Mouse (Mus musculus) bone marrow, adult 2 months (tissue): ENCODE measurements around the gene Best1. TPM values are rescaled to one million over a fixed set of nuclear protein-coding genes. Genes with fewer than 3 reads are reported as not detected.

Experiments used
- H3K27ac ChIP-seq: fragments of 200-500 bp; 2 replicates; pipeline ENCODE4 v1.5.1; 2012; ENCODE audit warnings: low read depth, mild to moderate bottlenecking, control low read depth, inconsistent platforms, low read length; ENCODE audit not compliant: control insufficient read depth, poor library complexity, insufficient read depth
- H3K4me1 ChIP-seq: fragments of 200-500 bp; 2 replicates; pipeline ENCODE4 v1.6.1; 2011; ENCODE audit warnings: low read length; ENCODE audit not compliant: control insufficient read depth, insufficient read depth
- H3K4me3 ChIP-seq: fragments of 200-500 bp; replicated peaks from 2 replicates; pipeline ENCODE3; 2011; ENCODE audit warnings: mild to moderate bottlenecking, low read depth, low read length, control low read depth; ENCODE audit not compliant: control insufficient read depth
- CTCF ChIP-seq: fragments of 200-500 bp; IDR thresholded peaks from 2 replicates; pipeline ENCODE4 v1.5.1; 2011; ENCODE audit warnings: low read length, control low read depth; ENCODE audit not compliant: control insufficient read depth, insufficient read depth
- POLR2A ChIP-seq: fragments of 200-500 bp; IDR thresholded peaks from 2 replicates; pipeline ENCODE4 v1.6.1; 2011; ENCODE audit warnings: low read depth, mild to moderate bottlenecking, control low read depth, low read length, borderline replicate concordance; ENCODE audit not compliant: control insufficient read depth
- whole genome bisulfite sequencing: fragments of 180-500 bp; shearing (Covaris S2); methylation state at CpG from one replicate; pipeline ENCODE4 v1.1.7; 2018; 5-methylcytosine and 5-hydroxymethylcytosine counted together
- polyA plus RNA-seq: library from polyadenylated mRNA; stranded (reverse); fragments of >200 nt; gene quantifications from 2 replicates; pipeline ENCODE4 v1.2.4, GENCODE M21; 2011; ENCODE audit warnings: low replicate concordance; ENCODE audit not compliant: missing spikeins, insufficient read depth, insufficient read length

The Best1 gene
- not detected in 2 replicates for polyA plus RNA-seq

DNA sequence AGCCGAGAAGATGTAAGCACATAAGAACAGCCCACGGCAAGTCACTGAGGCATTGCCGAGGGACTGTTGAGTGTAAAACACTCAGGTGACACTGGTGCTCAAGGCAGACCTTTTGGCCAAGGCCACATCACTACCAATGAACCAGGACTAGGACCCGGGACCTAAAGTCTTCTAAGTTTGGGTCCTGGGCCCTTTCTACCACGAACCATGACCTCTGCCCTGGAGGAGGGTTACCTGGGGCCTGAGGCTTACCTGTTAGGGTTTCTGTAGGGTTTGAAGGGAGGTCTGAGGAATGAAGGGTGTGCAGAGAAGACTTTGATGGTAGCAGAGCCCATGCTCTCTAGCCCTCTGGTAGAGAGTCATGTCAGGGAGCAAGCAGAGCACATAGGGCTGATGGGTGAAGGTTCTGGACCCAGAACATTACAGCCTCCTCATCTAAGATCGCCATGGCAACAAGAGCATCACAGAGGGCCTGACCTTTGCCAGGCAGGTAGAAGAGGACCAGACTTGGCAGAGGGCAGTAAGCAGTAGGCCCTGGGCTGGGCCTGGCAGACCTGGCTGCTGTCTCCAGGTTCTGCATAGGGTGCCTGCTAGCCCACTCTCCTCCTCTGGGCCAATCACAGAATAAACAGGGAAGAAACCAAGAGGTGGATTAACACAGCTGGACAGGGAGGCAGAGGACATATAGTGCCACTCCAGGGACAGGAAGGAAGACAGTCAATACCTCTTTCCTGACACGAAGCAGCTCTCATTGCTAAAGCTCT is at the start of gene Best1, which contains the start of gene Rab3il1:
Best1 (minus strand) TSS at position 428 of the 764 bp plus-strand sequence.
Rab3il1 (plus strand) TSS at position 464 of the 764 bp plus-strand sequence.
- no peaks in the 10 kb centered on the region for H3K4me1 ChIP-seq
- TF ChIP-seq CTCF (no peak), POLR2A (no peak)
- WGBS: 76% methylated on average over 7 of the region's 7 CpGs
- H3K4me3 ChIP-seq: no peak within 1 kb of the TSS
- no peak within 1 kb of the TSS for H3K27ac ChIP-seq

DNA sequence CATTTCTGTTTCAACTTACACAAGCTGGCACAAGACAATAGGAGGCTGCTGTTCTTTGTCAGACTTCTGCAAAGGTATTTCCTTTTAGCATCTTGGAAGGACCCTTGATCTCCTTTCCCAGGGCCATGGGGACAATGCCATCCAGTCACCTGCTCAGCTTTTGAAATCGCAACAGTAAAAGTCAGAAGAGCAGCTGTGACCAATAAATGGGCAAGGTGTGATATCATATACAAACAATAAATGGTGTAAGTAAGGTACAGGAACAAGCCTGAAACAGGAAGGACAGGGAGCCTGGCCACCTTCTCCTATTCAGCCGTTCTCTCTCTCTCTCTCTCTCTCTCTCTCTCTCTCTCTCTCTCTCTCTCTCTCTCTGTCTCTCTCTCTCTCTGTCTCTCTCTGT is 49.0 kb upstream of the Best1 start:
- 62% methylated on average over 2 of the region's 2 CpGs for WGBS
- H3K4me1 ChIP-seq: peaks cover 4% of the 10 kb centered on the region; the same call in 1 of the 2 replicates
- TF ChIP-seq CTCF: no peak
- TF ChIP-seq POLR2A: no peak
- H3K4me3 ChIP-seq: no peak overlapping the region
- H3K27ac ChIP-seq: no peak overlapping the region

DNA sequence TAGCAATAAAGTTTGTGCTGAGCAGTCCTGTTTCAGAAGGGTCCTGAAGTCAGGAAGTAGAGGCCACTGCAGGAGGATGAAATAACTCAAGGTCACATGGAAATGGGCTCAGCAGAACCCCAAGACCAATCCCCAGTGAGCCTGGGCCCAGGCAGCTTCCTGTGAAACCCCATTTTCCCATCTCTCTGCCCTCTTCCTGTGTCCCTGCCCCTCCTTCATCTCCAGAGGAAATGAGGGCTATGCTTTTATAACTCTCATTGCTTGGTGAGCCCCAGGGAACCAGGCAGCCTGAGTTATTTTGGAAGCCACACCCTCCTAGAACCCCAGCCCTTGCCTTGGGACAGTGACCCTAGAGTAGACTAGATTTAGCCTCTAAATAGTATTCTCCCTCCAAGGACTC is 48.1 kb upstream of the Best1 start:
- Histone ChIP-seq H3K4me1 (peaks cover 4% of the 10 kb centered on the region; the same call in 1 of the 2 replicates), H3K27ac (no peak overlapping the region), H3K4me3 (no peak overlapping the region)
- TF ChIP-seq CTCF (no peak), POLR2A (no peak)

DNA sequence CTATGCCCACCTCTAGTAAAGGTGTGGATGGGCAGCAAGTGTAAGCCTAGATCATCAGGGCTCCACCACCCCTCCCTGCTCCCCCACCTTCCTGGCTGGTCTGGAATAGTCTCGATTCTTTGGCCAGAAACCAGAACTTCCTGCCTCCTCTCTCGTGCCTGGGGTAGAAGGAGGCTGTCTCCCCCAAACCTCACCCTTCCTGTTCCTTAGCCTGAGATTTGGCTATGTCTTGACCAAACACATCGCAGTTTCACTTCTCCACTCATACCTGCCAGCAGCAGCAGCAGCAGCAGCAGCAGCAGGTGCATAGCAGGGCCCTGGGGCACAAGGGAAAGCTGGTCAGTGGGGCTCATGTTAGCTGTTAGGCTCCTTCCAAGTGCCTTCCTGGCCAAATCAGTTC is 45.5 kb upstream of the Best1 start:
- Histone ChIP-seq H3K27ac (no peak overlapping the region), H3K4me1 (peaks cover 4% of the 10 kb centered on the region; the same call in 1 of the 2 replicates), H3K4me3 (no peak overlapping the region)
- TF ChIP-seq POLR2A (no peak), CTCF (no peak)
- WGBS: 7% methylated on average over 3 of the region's 3 CpGs

DNA sequence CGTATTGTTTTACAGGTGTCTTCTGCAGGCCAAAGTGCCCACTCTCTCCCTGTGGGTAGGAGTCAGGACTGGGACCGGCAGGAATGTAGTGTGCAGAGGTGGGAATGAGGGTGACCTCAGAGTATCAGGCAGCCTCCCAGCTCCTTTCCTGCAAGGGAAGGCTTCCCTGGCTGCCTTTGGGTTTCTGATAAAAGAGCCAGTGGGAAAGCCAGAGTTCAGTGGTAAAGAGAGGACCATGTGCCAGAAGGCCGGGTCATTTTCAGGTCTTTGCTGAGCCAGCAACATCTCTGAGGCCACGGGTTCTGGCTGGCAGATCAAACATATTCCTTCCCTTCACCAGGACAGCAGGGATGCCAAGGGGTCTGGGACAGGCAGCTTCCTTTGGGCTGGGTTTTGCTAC is 44.9 kb upstream of the Best1 start:
- H3K27ac ChIP-seq: no peak overlapping the region
- H3K4me1 ChIP-seq: peaks cover 4% of the 10 kb centered on the region; the same call in 1 of the 2 replicates
- H3K4me3 ChIP-seq: no peak overlapping the region
- TF ChIP-seq CTCF (no peak), POLR2A (no peak)
- WGBS: 54% methylated on average over 4 of the region's 4 CpGs

DNA sequence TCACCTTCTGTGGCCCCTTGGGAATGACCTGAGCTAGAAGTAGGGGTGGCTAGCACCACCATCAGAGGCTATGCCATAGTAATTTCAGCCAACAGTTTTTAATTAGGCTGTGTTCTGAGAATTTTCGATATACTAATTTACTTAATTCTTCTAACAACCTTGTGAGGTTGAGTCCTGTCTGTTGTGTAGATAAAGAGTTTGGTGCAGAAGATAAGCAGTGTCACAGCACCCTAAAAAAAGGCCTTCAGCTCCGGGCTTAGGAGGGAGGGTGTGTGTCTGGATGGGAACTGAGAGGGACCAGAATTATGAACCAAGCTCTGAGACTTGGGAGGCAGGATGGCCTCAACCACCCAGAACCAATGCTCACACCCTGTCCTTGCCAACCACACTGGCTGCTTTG is 44.3 kb upstream of the Best1 start:
- no peak overlapping the region for H3K4me3 ChIP-seq
- H3K27ac ChIP-seq: no peak overlapping the region
- 54% methylated on average over 2 of the region's 2 CpGs for WGBS
- no peak for TF ChIP-seq POLR2A
- TF ChIP-seq CTCF: no peak
- H3K4me1 ChIP-seq: peaks cover 6% of the 10 kb centered on the region

DNA sequence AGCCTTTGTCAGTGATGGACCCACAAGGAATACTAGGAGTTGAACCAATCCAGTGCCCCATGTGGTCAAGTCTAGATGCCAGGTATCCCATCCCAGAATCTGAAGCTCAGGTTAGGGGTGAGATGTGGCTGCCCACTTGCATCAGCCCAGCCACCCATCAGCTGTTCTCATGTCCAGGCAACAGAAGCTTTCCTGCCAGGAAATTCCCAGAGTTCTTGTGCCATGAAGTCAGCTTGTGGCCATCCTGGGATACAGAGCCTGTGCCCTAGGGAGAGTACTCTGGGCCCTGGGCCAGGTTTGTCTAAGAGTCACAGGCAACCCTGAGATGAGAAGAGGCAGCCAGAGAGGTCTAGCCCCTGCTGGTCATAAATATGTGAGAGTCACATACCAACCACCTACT is 42.2 kb upstream of the Best1 start:
- Histone ChIP-seq H3K4me3 (no peak overlapping the region), H3K4me1 (peaks cover 6% of the 10 kb centered on the region), H3K27ac (no peak overlapping the region)
- TF ChIP-seq POLR2A (no peak), CTCF (no peak)

DNA sequence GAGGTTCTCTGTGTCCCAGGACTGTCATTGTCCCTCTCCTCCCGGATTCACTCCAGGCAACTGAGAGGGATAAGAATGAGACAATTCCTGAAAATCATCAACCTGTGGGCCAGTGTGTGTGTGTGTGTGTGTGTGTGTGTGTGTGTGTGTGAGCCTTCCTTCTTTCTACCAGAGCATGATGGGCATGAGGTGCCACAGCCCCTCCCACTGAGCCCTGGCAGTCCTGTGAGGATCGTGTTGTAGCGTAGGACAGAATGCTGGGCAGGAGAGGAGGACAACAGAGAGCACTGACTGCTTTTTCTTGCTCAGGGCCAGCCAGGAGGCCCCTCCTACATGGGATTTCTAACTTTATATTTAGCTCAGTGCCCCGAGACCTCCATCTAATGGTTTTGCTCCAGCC is 41.4 kb upstream of the Best1 start:
- no peak for TF ChIP-seq CTCF
- TF ChIP-seq POLR2A: no peak
- Histone ChIP-seq H3K4me3 (no peak overlapping the region), H3K27ac (no peak overlapping the region), H3K4me1 (peaks cover 6% of the 10 kb centered on the region)
- WGBS: 69% methylated on average over 4 of the region's 4 CpGs

DNA sequence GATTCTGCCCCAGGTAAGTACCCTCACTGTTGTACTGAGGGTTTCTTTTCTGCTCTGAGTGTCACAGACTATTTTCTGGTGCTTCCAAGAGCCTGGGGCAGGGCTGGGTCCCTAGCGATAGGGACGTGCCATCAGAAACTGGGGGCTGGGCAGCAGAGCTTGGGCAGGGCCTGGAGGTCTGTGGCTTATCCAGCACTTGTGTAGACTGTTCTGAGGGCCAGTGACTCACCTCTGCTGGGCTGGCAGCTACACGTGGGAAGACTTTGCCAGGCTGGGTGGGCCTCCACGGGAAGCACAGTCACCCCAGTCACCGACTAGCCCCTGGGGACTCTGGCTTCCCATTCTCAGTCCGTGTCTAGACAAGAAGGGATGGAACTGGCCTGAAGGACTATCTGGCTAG is 40.8 kb upstream of the Best1 start:
- H3K4me1 ChIP-seq: peaks cover 6% of the 10 kb centered on the region
- H3K4me3 ChIP-seq: peak overlapping the region; percentile 20
- 39% methylated on average over 6 of the region's 6 CpGs for WGBS
- TF ChIP-seq POLR2A (no peak), CTCF (no peak)
- no peak overlapping the region for H3K27ac ChIP-seq
